Mouse (Mus musculus) heart, embryonic 16.5 days (tissue): ENCODE measurements around the gene Spaca3. TPM values are rescaled to one million over a fixed set of nuclear protein-coding genes. Genes with fewer than 3 reads are reported as not detected.

ENCODE experiments used
- ATAC-seq: fragments of 200-750 bp; cut with Nextera tagmentation; replicated peaks from 2 replicates; pipeline ENCODE4 v1.8.0; 2017; ENCODE audit warnings: moderate number of reproducible peaks; ENCODE audit not compliant: insufficient read depth, low FRiP score; ENCODE audit errors: extremely low read depth
- H3K27ac ChIP-seq: fragments of 300-500 bp; sonication (generic); 2 replicates; pipeline ENCODE4 v1.5.1; 2014; ENCODE audit warnings: mild to moderate bottlenecking, low read length, control low read depth, moderate library complexity
- H3K27me3 ChIP-seq: fragments of 300-500 bp; sonication (generic); 2 replicates; pipeline ENCODE4 v1.6.1; 2014; ENCODE audit warnings: low read length, mixed read lengths; ENCODE audit not compliant: control insufficient read depth, insufficient read depth
- H3K36me3 ChIP-seq: fragments of 300-500 bp; sonication (generic); 2 replicates; pipeline ENCODE4 v1.6.1; 2014; ENCODE audit not compliant: control insufficient read depth, insufficient read depth
- H3K4me1 ChIP-seq: fragments of 300-500 bp; sonication (generic); 2 replicates; pipeline ENCODE4 v1.6.1; 2014; ENCODE audit warnings: low read length, mixed read lengths; ENCODE audit not compliant: control insufficient read depth, insufficient read depth
- H3K4me2 ChIP-seq: fragments of 300-500 bp; sonication (generic); 2 replicates; pipeline ENCODE4 v1.6.1; 2014; ENCODE audit warnings: low read depth, mild to moderate bottlenecking, control low read depth, low read length
- H3K4me3 ChIP-seq: fragments of 300-500 bp; sonication (generic); 2 replicates; pipeline ENCODE4 v1.5.1; 2014; ENCODE audit warnings: mild to moderate bottlenecking, control low read depth, low read length
- H3K9ac ChIP-seq: fragments of 300-500 bp; sonication (generic); 2 replicates; pipeline ENCODE4 v1.6.1; 2014; ENCODE audit warnings: low read length, control low read depth
- H3K9me3 ChIP-seq: fragments of 300-500 bp; sonication (generic); replicated peaks from 2 replicates; pipeline ENCODE4 v1.6.1; 2016; ENCODE audit warnings: low read length; ENCODE audit not compliant: control insufficient read depth
- WGBS: fragments of 180-500 bp; shearing (Covaris S2); extraction: QIAGEN DNeasy Blood & Tissue Kit; methylation state at CpG from one replicate; pipeline ENCODE4 v1.1.7; 2014; 5-methylcytosine and 5-hydroxymethylcytosine counted together
- polyA plus RNA-seq: library from polyadenylated mRNA; unstranded; fragments of >200 nt; fragmentation: Nextera tagmentation; extraction: Ambion mirVana; gene quantifications from 2 replicates; pipeline ENCODE4 v1.2.1, GENCODE M21; 2015

The Spaca3 gene
- polyA plus RNA-seq, 1 experiment from 2014 or later: not detected

DNA sequence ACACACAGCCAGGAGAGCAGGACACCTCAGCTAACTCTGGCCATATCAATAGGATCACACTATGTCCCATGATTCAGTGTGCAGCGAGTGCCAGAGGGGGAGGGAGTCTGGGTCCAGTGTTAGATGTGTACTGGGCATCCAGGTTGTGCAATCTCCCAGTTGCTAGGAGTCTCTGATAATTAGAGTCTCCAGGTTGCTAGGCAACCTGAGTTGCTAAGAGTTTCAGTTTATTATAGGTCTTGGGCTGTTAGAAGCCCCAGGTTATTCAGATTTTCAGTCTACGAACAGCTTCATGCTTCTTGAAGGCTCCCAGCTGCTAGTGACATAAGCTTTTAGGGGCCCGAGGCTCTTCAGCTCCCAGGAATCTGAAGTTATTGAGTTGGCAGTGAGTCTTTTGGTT is 5.2 kb upstream of the Spaca3 start:
- no peak for ATAC-seq
- H3K27me3 ChIP-seq: no peaks in the 10 kb centered on the region

GRCm38 (mm10) chr11:80854430-80854829 is 3.7 kb upstream of the Spaca3 start:
- no peaks in the 10 kb centered on the region for H3K36me3 ChIP-seq
- H3K9ac ChIP-seq: no peak overlapping the region
- H3K4me1 ChIP-seq: peaks cover 3% of the 10 kb centered on the region; the same call in 1 of the 2 replicates
- H3K9me3 ChIP-seq: no peaks in the 10 kb centered on the region
- H3K4me3 ChIP-seq: no peak overlapping the region
- H3K4me2 ChIP-seq: no peak overlapping the region
- ATAC-seq: no peak
- WGBS: 76% methylated on average over 11 of the region's 11 CpGs
- no peak overlapping the region for H3K27ac ChIP-seq
- H3K27me3 ChIP-seq: no peaks in the 10 kb centered on the region

More for the DNA sequence above, 5.2 kb upstream of the Spaca3 start:
- Histone ChIP-seq H3K4me1 (peaks cover 3% of the 10 kb centered on the region; the same call in 1 of the 2 replicates), H3K36me3 (no peaks in the 10 kb centered on the region), H3K9ac (no peak overlapping the region), H3K4me3 (no peak overlapping the region), H3K27ac (no peak overlapping the region), H3K9me3 (no peaks in the 10 kb centered on the region), H3K4me2 (no peak overlapping the region)
- WGBS: 50% methylated on average over 3 of the region's 3 CpGs

GRCm38 (mm10) chr11:80854908-80855307 is 3.3 kb upstream of the Spaca3 start:
- no peaks in the 10 kb centered on the region for H3K27me3 ChIP-seq
- no peaks in the 10 kb centered on the region for H3K36me3 ChIP-seq
- no peak for ATAC-seq
- H3K9ac ChIP-seq: no peak overlapping the region
- no peak overlapping the region for H3K27ac ChIP-seq
- H3K4me3 ChIP-seq: no peak overlapping the region
- no peaks in the 10 kb centered on the region for H3K9me3 ChIP-seq
- 21% methylated on average over 7 of the region's 7 CpGs for WGBS
- peaks cover 3% of the 10 kb centered on the region; the same call in 1 of the 2 replicates for H3K4me1 ChIP-seq
- H3K4me2 ChIP-seq: peak overlapping the region; percentile 28

DNA sequence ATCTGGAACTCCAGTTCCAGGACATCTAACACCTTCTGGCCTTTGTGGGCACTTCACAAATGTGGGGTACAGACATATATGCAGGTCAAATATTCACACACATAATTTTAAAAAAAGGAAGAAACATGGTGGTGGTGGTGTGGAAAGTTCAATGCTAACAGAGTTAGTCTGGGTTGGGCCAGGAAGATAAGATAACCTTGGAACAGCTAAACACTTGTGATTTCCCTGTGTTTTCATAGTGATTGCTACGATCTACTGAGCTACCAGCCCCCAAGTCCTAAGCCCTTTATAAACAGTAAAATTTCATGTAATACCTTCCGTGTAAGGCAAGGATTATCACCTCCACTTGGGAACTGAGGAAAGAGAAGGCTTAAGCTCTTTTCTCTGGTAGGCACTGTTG is 1.3 kb upstream of the Spaca3 start:
- H3K9ac ChIP-seq: no peak overlapping the region
- 33% methylated on average over 2 of the region's 2 CpGs for WGBS
- H3K4me2 ChIP-seq: no peak overlapping the region
- no peak overlapping the region for H3K4me3 ChIP-seq
- ATAC-seq: no peak
- no peaks in the 10 kb centered on the region for H3K27me3 ChIP-seq
- H3K4me1 ChIP-seq: peaks cover 3% of the 10 kb centered on the region; the same call in 1 of the 2 replicates
- H3K9me3 ChIP-seq: no peaks in the 10 kb centered on the region
- no peaks in the 10 kb centered on the region for H3K36me3 ChIP-seq
- no peak overlapping the region for H3K27ac ChIP-seq

DNA sequence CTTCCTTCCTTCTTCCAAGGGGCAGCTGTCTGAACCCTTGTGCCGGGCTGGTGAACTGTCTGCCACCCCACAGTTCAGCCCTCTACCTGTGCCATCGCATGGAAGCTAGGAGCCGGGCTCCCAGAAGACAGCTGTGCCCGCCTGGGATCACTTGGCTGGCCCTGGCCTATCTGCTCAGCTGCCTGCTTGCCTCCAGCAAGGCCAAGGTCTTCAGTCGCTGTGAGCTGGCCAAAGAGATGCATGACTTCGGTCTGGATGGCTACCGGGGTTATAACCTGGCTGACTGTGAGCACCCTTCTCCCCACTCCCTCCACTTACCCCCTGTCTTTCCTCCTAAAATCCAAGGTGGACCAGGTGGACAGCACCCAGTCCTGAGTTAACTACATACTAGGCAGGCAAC is 4.8 kb downstream of the Spaca3 start:
- H3K4me3 ChIP-seq: no peak overlapping the region
- ATAC-seq: no peak
- no peaks in the 10 kb centered on the region for H3K36me3 ChIP-seq
- 83% methylated on average over 7 of the region's 7 CpGs for WGBS
- H3K4me2 ChIP-seq: no peak overlapping the region
- H3K9ac ChIP-seq: no peak overlapping the region
- H3K9me3 ChIP-seq: no peaks in the 10 kb centered on the region
- H3K27me3 ChIP-seq: no peaks in the 10 kb centered on the region
- H3K27ac ChIP-seq: no peak overlapping the region
- no peaks in the 10 kb centered on the region for H3K4me1 ChIP-seq

- Histone ChIP-seq H3K27ac (no peak overlapping the region), H3K9me3 (no peaks in the 10 kb centered on the region), H3K27me3 (no peaks in the 10 kb centered on the region), H3K4me2 (no peak overlapping the region), H3K4me1 (peaks cover 7% of the 10 kb centered on the region; the same call in 1 of the 2 replicates), H3K36me3 (no peaks in the 10 kb centered on the region), H3K4me3 (no peak overlapping the region), H3K9ac (no peak overlapping the region)
- 89% methylated on average over 1 of the region's 1 CpGs for WGBS
- ATAC-seq: no peak
These were observed 9.9 kb downstream of the Spaca3 start for GRCm38 (mm10) chr11:80868039-80868438.

GRCm38 (mm10) chr11:80872509-80873474 is 14.6 kb downstream of the Spaca3 start:
- Histone ChIP-seq H3K9ac (no peak overlapping the region), H3K36me3 (no peaks in the 10 kb centered on the region), H3K4me2 (no peak overlapping the region), H3K27ac (no peak overlapping the region), H3K4me1 (peaks cover 7% of the 10 kb centered on the region), H3K9me3 (no peaks in the 10 kb centered on the region), H3K27me3 (no peaks in the 10 kb centered on the region), H3K4me3 (no peak overlapping the region)
- WGBS: 46% methylated on average over 17 of the region's 17 CpGs
- no peak for ATAC-seq

DNA sequence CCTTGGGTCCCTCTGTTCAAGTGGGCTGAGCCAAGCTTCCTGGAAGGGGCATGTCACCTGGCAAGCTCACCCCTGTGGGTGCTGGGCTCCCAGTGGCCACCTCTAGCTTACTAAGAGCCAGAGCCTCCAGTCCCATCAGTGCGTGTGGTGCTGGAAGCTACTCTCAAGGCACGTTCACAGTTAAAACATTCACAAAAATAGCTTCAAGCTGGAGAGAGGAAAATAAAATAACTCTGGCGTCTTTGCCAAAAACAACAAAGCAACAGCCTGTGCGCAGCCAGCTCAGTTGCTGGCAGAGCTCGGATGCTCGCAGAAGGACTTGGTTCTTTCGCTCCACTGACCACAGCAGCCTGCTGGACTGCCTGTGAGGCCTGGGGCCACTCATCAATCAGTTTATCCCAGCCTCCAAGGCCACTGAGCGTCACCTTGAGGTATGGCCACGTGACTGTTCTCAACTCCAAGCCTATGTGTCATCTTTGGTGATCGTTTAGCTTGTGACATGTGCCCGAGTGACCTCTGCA is 19.0 kb downstream of the Spaca3 start:
- Histone ChIP-seq H3K27ac (peak overlapping the region; percentile 14; the same call in 1 of the 2 replicates), H3K9ac (no peak overlapping the region), H3K4me1 (peaks cover 7% of the 10 kb centered on the region), H3K36me3 (no peaks in the 10 kb centered on the region), H3K9me3 (no peaks in the 10 kb centered on the region), H3K4me2 (no peak overlapping the region), H3K4me3 (no peak overlapping the region), H3K27me3 (no peaks in the 10 kb centered on the region)
- 44% methylated on average over 11 of the region's 11 CpGs for WGBS
- ATAC-seq: peak; percentile 55; the same call in 1 of the 2 replicates

DNA sequence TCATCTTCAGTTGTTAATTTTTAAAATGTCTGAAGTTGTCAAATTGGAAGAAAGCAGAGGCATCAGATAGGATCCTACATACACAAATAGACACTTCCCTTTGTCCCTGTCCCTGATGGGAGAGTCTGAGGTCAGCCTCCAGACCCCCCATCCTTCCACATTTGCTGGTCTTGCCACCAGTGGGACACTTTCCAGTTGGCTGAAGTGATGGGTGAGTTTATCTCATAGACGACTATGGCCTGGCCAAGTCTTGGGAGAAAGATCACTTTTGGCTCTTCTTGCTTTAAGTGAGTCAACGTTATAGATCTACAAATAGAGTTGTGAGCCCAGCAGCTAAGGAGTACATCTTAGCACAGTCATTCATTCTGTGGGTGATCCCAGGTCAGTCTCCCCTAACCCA is 19.9 kb downstream of the Spaca3 start:
- Histone ChIP-seq H3K9ac (no peak overlapping the region), H3K4me2 (no peak overlapping the region), H3K9me3 (no peaks in the 10 kb centered on the region), H3K4me1 (no peaks in the 10 kb centered on the region; the same call in 1 of the 2 replicates), H3K4me3 (no peak overlapping the region), H3K27ac (no peak overlapping the region), H3K36me3 (no peaks in the 10 kb centered on the region), H3K27me3 (no peaks in the 10 kb centered on the region)
- ATAC-seq: no peak
- WGBS: 54% methylated on average over 2 of the region's 2 CpGs
